Mouse (Mus musculus) stomach, embryonic 16.5 days (tissue): ENCODE measurements at regions not wholly inside any gene's neighbourhood (a gene's known extent, or its start where the extent isn't known, plus 50 kb on each side); places are given as distances from the start of the nearest gene placed in this dataset.

Experiments
- ATAC-seq: fragments of 200-750 bp; cut with Nextera tagmentation; 2 replicates; pipeline ENCODE4 v1.8.0; 2017; ENCODE audit warnings: moderate number of reproducible peaks, moderate TSS enrichment; ENCODE audit not compliant: insufficient read depth, low FRiP score
- H3K27ac ChIP-seq: fragments of 300-500 bp; sonication (generic); 2 replicates; pipeline ENCODE4 v1.5.1; 2014; ENCODE audit warnings: low read length
- H3K27me3 ChIP-seq: fragments of 300-500 bp; sonication (generic); 2 replicates; pipeline ENCODE4 v1.6.1; 2014; ENCODE audit warnings: low read length, control low read depth, mixed read lengths; ENCODE audit not compliant: control insufficient read depth, insufficient read depth
- H3K36me3 ChIP-seq: fragments of 300-500 bp; sonication (generic); 2 replicates; pipeline ENCODE4 v1.6.1; 2014; ENCODE audit warnings: low read length; ENCODE audit not compliant: control insufficient read depth, insufficient read depth
- H3K4me1 ChIP-seq: fragments of 300-500 bp; sonication (generic); 2 replicates; pipeline ENCODE4 v1.6.1; 2014; ENCODE audit warnings: low read length, control low read depth, mixed read lengths; ENCODE audit not compliant: control insufficient read depth, insufficient read depth
- H3K4me2 ChIP-seq: fragments of 300-500 bp; sonication (generic); 2 replicates; pipeline ENCODE4 v1.6.1; 2014; ENCODE audit warnings: low read depth, low read length, mixed read lengths
- H3K4me3 ChIP-seq: fragments of 300-500 bp; sonication (generic); replicated peaks from 2 replicates; pipeline ENCODE4 v1.5.1; 2014; ENCODE audit warnings: mild to moderate bottlenecking, low read length
- H3K9ac ChIP-seq: fragments of 300-500 bp; sonication (generic); 2 replicates; pipeline ENCODE4 v1.6.1; 2014; ENCODE audit warnings: low read length
- H3K9me3 ChIP-seq: fragments of 300-500 bp; sonication (generic); replicated peaks from 2 replicates; pipeline ENCODE4 v1.6.1; 2016; ENCODE audit warnings: low read length, control low read depth; ENCODE audit not compliant: control insufficient read depth
- WGBS: fragments of 180-500 bp; shearing (Covaris S2); extraction: QIAGEN DNeasy Blood & Tissue Kit; methylation state at CpG from one replicate; pipeline ENCODE4 v1.1.7; 2014; 5-methylcytosine and 5-hydroxymethylcytosine counted together

GRCm38 (mm10) chr13:60237091-60237490 lies 59.9 kb upstream of the Gas1 start:
- Histone ChIP-seq H3K4me3 (no peak overlapping the region), H3K27me3 (no peaks in the 10 kb centered on the region), H3K4me1 (peaks cover 2% of the 10 kb centered on the region; the same call in 1 of the 2 replicates), H3K36me3 (no peaks in the 10 kb centered on the region), H3K4me2 (no peak overlapping the region), H3K9ac (no peak overlapping the region), H3K27ac (no peak overlapping the region), H3K9me3 (no peaks in the 10 kb centered on the region; the same call in 1 of the 2 replicates)
- 89% methylated on average over 3 of the region's 3 CpGs for WGBS
- no peak for ATAC-seq

GRCm38 (mm10) chr13:60242447-60243109 lies 65.4 kb upstream of the Gas1 start:
- Histone ChIP-seq H3K9ac (peak overlapping the region; percentile 26; the same call in 1 of the 2 replicates), H3K4me3 (no peak overlapping the region), H3K27me3 (no peaks in the 10 kb centered on the region), H3K9me3 (no peaks in the 10 kb centered on the region; the same call in 1 of the 2 replicates), H3K27ac (peak overlapping the region; percentile 66), H3K4me2 (no peak overlapping the region), H3K4me1 (peaks cover 9% of the 10 kb centered on the region), H3K36me3 (no peaks in the 10 kb centered on the region)
- ATAC-seq: peak; percentile 68; the same call in 1 of the 2 replicates
- 34% methylated on average over 8 of the region's 8 CpGs for WGBS

DNA sequence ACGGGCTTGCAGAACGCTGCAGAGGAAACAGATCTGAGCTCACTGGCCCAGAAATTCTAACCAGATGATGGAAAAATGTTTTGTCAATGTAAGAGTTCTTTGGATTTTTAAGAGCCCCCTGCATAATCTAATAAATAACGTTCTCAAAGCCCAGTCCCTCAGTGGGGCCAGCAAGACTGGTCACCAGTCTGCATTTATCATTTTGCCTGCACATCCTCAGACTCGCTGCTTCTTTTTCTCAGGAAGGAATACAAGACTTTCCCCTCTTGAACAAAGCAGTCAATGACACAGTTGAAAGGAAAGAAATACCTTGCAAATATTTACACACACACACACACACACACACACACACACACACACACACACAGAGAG lies 65.9 kb upstream of the Gas1 start:
- Histone ChIP-seq H3K27me3 (no peaks in the 10 kb centered on the region), H3K4me2 (no peak overlapping the region), H3K4me3 (no peak overlapping the region), H3K4me1 (peaks cover 9% of the 10 kb centered on the region), H3K9ac (peak overlapping the region; percentile 26; the same call in 1 of the 2 replicates), H3K9me3 (no peaks in the 10 kb centered on the region; the same call in 1 of the 2 replicates), H3K36me3 (no peaks in the 10 kb centered on the region), H3K27ac (peak overlapping the region; percentile 66)
- ATAC-seq: no peak
- WGBS: 20% methylated on average over 4 of the region's 4 CpGs

GRCm38 (mm10) chr13:60255162-60255561 lies 78.0 kb upstream of the Gas1 start:
- no peak for ATAC-seq
- H3K4me2 ChIP-seq: no peak overlapping the region
- H3K36me3 ChIP-seq: no peaks in the 10 kb centered on the region
- H3K4me1 ChIP-seq: no peaks in the 10 kb centered on the region
- H3K4me3 ChIP-seq: no peak overlapping the region
- H3K27me3 ChIP-seq: no peaks in the 10 kb centered on the region
- H3K9ac ChIP-seq: peak overlapping the region; percentile 21; the same call in 1 of the 2 replicates
- H3K9me3 ChIP-seq: no peaks in the 10 kb centered on the region
- H3K27ac ChIP-seq: peak overlapping the region; percentile 49; the same call in 1 of the 2 replicates
- 26% methylated on average over 7 of the region's 7 CpGs for WGBS

GRCm38 (mm10) chr13:60255715-60256114 lies 78.5 kb upstream of the Gas1 start:
- H3K27me3 ChIP-seq: no peaks in the 10 kb centered on the region
- ATAC-seq: peak; percentile 81
- peak overlapping the region; percentile 49; the same call in 1 of the 2 replicates for H3K27ac ChIP-seq
- H3K9ac ChIP-seq: no peak overlapping the region; the same call in 1 of the 2 replicates
- no peaks in the 10 kb centered on the region for H3K4me1 ChIP-seq
- no peaks in the 10 kb centered on the region for H3K9me3 ChIP-seq
- 25% methylated on average over 7 of the region's 7 CpGs for WGBS
- no peaks in the 10 kb centered on the region for H3K36me3 ChIP-seq
- no peak overlapping the region for H3K4me3 ChIP-seq
- H3K4me2 ChIP-seq: no peak overlapping the region

- 56% methylated on average over 8 of the region's 8 CpGs for WGBS
- Histone ChIP-seq H3K4me1 (peaks cover 2% of the 10 kb centered on the region; the same call in 1 of the 2 replicates), H3K9me3 (no peaks in the 10 kb centered on the region), H3K4me3 (no peak overlapping the region), H3K9ac (no peak overlapping the region), H3K27ac (no peak overlapping the region), H3K27me3 (no peaks in the 10 kb centered on the region), H3K36me3 (no peaks in the 10 kb centered on the region), H3K4me2 (no peak overlapping the region)
- no peak for ATAC-seq
These were observed 79.8 kb upstream of the Gas1 start for GRCm38 (mm10) chr13:60256997-60257396.

DNA sequence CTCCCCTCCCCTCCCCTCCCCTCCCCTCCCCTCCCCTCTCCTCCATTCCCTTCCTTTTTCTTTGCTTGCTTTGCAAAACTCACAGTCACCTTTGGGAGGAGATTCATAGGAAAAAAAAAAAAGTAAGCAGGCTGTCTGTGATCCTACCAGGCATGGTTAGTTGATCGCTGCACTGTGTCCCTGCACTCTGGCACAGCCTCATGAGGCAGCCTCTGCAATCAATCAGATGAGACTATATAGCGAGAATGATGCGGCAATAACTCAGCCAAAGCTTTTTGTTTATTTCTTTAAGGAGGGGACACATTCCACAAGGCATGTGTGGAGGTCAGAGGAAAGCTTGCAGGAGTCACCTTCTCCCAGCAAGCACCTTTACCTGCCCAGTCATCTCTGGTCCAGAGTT lies 80.7 kb upstream of the Gas1 start:
- H3K27ac ChIP-seq: no peak overlapping the region
- whole genome bisulfite sequencing: 40% methylated on average over 3 of the region's 3 CpGs
- no peak overlapping the region for H3K4me2 ChIP-seq
- H3K4me1 ChIP-seq: peaks cover 5% of the 10 kb centered on the region; the same call in 1 of the 2 replicates
- no peak overlapping the region for H3K9ac ChIP-seq
- no peak for ATAC-seq
- H3K9me3 ChIP-seq: no peaks in the 10 kb centered on the region
- no peaks in the 10 kb centered on the region for H3K36me3 ChIP-seq
- no peaks in the 10 kb centered on the region for H3K27me3 ChIP-seq
- no peak overlapping the region for H3K4me3 ChIP-seq

DNA sequence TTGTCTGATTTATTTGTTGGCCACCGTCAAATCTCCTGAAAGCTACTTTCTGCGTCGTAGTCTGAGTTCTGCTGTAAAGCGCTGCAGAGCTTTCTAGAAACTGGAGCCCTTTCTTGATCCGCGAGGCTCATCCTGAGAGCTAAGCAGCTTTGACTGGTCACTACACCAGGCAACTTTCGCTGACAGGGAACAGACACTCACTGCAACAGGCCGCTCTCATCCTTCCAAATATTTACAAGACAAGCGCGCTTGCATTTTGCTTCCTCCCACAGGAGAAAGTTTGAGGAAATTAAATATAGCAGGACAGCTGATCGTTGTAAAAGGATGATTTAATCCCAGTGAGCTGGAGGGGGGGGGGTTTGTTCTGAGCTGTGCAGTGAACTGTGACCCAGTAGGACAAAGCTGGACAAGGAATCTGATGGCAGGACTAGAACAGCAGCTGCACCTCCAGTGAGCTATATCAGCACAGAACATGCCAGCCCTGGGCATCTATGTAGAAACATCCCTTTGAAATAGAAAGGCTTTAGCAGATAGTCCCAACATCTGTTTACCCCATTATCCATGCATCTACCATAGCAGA lies 85.4 kb upstream of the Gas1 start:
- WGBS: 38% methylated on average over 11 of the region's 11 CpGs
- no peaks in the 10 kb centered on the region for H3K9me3 ChIP-seq
- H3K4me1 ChIP-seq: peaks cover 13% of the 10 kb centered on the region; the same call in 1 of the 2 replicates
- ATAC-seq: peak; percentile 65; the same call in 1 of the 2 replicates
- no peak overlapping the region for H3K9ac ChIP-seq
- H3K27me3 ChIP-seq: no peaks in the 10 kb centered on the region
- H3K36me3 ChIP-seq: no peaks in the 10 kb centered on the region
- H3K4me3 ChIP-seq: no peak overlapping the region
- no peak overlapping the region for H3K4me2 ChIP-seq
- peak overlapping the region; percentile 75 for H3K27ac ChIP-seq

DNA sequence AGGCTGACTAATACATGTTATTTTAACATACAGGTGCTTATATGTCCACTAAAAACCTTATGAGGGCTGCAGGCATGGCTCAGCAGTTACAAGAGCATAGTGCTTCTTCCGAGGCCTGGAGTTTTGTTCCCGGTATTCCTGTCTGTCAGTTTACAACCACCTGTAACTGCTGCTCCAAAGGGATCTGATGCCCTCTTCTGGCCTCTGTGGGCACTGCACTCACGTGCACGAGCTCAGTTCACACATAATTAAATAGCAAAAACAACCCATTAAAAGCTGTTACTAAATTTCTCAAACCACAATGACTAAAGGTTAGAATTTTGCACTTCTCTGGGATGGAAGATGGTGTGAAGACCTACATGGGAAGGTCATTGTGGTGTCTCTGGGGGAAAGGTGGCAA lies 87.3 kb upstream of the Gas1 start:
- H3K9me3 ChIP-seq: no peaks in the 10 kb centered on the region
- WGBS: 94% methylated on average over 4 of the region's 4 CpGs
- no peaks in the 10 kb centered on the region for H3K27me3 ChIP-seq
- H3K4me1 ChIP-seq: peaks cover 21% of the 10 kb centered on the region
- no peak overlapping the region for H3K27ac ChIP-seq
- no peak for ATAC-seq
- H3K36me3 ChIP-seq: no peaks in the 10 kb centered on the region
- H3K4me2 ChIP-seq: no peak overlapping the region
- H3K9ac ChIP-seq: no peak overlapping the region
- no peak overlapping the region for H3K4me3 ChIP-seq
